Mouse (Mus musculus) forebrain, embryonic 14.5 days (tissue): Measurements from ENCODE around the gene 4632433K11Rik. TPM values are rescaled to one million over a fixed set of nuclear protein-coding genes. Genes with fewer than 3 reads are reported as not detected.

Source experiments
- ATAC-seq: fragments of 200-750 bp; cut with Nextera tagmentation; 2 replicates; pipeline ENCODE4 v1.8.0; 2017; ENCODE audit warnings: mild to moderate bottlenecking, moderate library complexity
- DNase-seq: peaks from one replicate; pipeline ENCODE4 v3.0.0-alpha.2; 2015; ENCODE audit warnings: low spot score
- H3K27ac ChIP-seq: fragments of 300-500 bp; sonication (generic); 2 replicates; pipeline ENCODE4 v1.5.1; 2014; ENCODE audit warnings: low read depth, mild to moderate bottlenecking, control low read depth, low read length, moderate library complexity
- H3K27me3 ChIP-seq: fragments of 300-500 bp; sonication (generic); replicated peaks from 2 replicates; pipeline ENCODE4 v1.6.1; 2014; ENCODE audit warnings: low read length, control low read depth, mixed read lengths; ENCODE audit not compliant: control insufficient read depth, insufficient read depth
- H3K36me3 ChIP-seq: fragments of 300-500 bp; sonication (generic); 2 replicates; pipeline ENCODE4 v1.6.1; 2014; ENCODE audit warnings: low read length, control low read depth; ENCODE audit not compliant: control insufficient read depth, insufficient read depth
- H3K4me1 ChIP-seq: fragments of 300-500 bp; sonication (generic); 2 replicates; pipeline ENCODE4 v1.6.1; 2014; ENCODE audit warnings: antibody characterized with exemption, low read length, control low read depth; ENCODE audit not compliant: control insufficient read depth, insufficient read depth
- H3K4me2 ChIP-seq: fragments of 300-500 bp; sonication (generic); 2 replicates; pipeline ENCODE4 v1.6.1; 2014; ENCODE audit warnings: mild to moderate bottlenecking, control low read depth, low read length
- H3K4me3 ChIP-seq: fragments of 300-500 bp; sonication (generic); 2 replicates; pipeline ENCODE4 v1.5.1; 2014; ENCODE audit warnings: low read depth, low read length, control low read depth
- H3K9ac ChIP-seq: fragments of 300-500 bp; sonication (generic); 2 replicates; pipeline ENCODE4 v1.6.1; 2014; ENCODE audit warnings: mild to moderate bottlenecking, low read length, control low read depth, moderate library complexity
- H3K9me3 ChIP-seq: fragments of 300-500 bp; sonication (generic); replicated peaks from 2 replicates; pipeline ENCODE4 v1.6.1; 2016; ENCODE audit warnings: low read length, control low read depth, mixed read lengths; ENCODE audit not compliant: control insufficient read depth
- WGBS: fragments of 180-500 bp; shearing (Covaris S2); extraction: QIAGEN DNeasy Blood & Tissue Kit; methylation state at CpG from one replicate; pipeline ENCODE4 v1.1.7; 2014; 5-methylcytosine and 5-hydroxymethylcytosine counted together
- polyA plus RNA-seq: library from polyadenylated mRNA; unstranded; fragments of >200 nt; fragmentation: Nextera tagmentation; extraction: Ambion mirVana; gene quantifications from 2 replicates; pipeline ENCODE4 v1.2.1, GENCODE M21; 2014

4632433K11Rik gene
- polyA plus RNA-seq, 1 experiment from 2014 or later: not detected

GRCm38 (mm10) chr7:5051193-5052192, 17.6 kb downstream of the 4632433K11Rik start, which contains the start of gene Zfp580:
Gene Zfp580 (plus strand): TSS chr7:5051538.
- peak; percentile 79 for DNase-seq
- H3K27me3 ChIP-seq: peaks cover 38% of the 10 kb centered on the region
- H3K9me3 ChIP-seq: no peaks in the 10 kb centered on the region
- ATAC-seq: peak; percentile 87
- peak within 1 kb of the TSS; percentile 78 for H3K4me3 ChIP-seq
- peak within 1 kb of the TSS; percentile 76 for H3K27ac ChIP-seq
- H3K36me3 ChIP-seq: no peaks in the 10 kb centered on the region
- peak within 1 kb of the TSS; percentile 90 for H3K4me2 ChIP-seq
- H3K4me1 ChIP-seq: peaks cover 20% of the 10 kb centered on the region
- WGBS: under 1% methylated on average over 65 of the region's 65 CpGs
- peak within 1 kb of the TSS; percentile 91 for H3K9ac ChIP-seq

DNA sequence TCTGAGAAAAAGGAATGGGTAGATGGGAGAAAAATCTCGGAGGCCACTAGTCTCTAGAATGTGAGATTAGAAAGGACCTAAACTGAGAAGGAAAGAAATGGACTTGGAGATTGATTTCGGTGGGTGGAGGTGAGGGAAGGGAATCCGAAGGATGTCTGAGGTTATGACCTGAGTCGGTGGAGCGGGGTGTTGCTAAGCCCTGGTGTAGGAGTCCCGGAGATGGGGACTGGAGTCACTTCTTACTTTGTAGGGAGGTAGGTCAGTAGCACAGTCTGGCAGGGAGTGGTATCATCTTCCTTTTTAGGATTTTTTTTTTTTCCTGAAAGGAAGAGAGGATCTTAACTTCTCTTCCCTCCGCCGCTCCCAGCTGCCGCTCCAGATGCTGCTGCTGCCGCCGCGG, 18.5 kb downstream of the 4632433K11Rik start:
- Histone ChIP-seq H3K36me3 (no peaks in the 10 kb centered on the region), H3K4me2 (peak overlapping the region; percentile 90), H3K27me3 (peaks cover 46% of the 10 kb centered on the region), H3K9ac (peak overlapping the region; percentile 91), H3K4me3 (peak overlapping the region; percentile 78), H3K9me3 (no peaks in the 10 kb centered on the region), H3K27ac (no peak overlapping the region), H3K4me1 (peaks cover 26% of the 10 kb centered on the region)
- DNase-seq (no peak), ATAC-seq (no peak)
- 9% methylated on average over 11 of the region's 12 CpGs for WGBS

- H3K9me3 ChIP-seq: no peaks in the 10 kb centered on the region
- peaks cover 51% of the 10 kb centered on the region for H3K27me3 ChIP-seq
- no peaks in the 10 kb centered on the region for H3K36me3 ChIP-seq
- peaks cover 26% of the 10 kb centered on the region for H3K4me1 ChIP-seq
- 6% methylated on average over 45 of the region's 45 CpGs for WGBS
- DNase-seq (no peak), ATAC-seq (no peak)
- peak overlapping the region; percentile 78 for H3K4me3 ChIP-seq
- peak overlapping the region; percentile 91 for H3K9ac ChIP-seq
- peak overlapping the region; percentile 90 for H3K4me2 ChIP-seq
- H3K27ac ChIP-seq: no peak overlapping the region
These were observed 19.0 kb downstream of the 4632433K11Rik start for GRCm38 (mm10) chr7:5052931-5053343.

DNA sequence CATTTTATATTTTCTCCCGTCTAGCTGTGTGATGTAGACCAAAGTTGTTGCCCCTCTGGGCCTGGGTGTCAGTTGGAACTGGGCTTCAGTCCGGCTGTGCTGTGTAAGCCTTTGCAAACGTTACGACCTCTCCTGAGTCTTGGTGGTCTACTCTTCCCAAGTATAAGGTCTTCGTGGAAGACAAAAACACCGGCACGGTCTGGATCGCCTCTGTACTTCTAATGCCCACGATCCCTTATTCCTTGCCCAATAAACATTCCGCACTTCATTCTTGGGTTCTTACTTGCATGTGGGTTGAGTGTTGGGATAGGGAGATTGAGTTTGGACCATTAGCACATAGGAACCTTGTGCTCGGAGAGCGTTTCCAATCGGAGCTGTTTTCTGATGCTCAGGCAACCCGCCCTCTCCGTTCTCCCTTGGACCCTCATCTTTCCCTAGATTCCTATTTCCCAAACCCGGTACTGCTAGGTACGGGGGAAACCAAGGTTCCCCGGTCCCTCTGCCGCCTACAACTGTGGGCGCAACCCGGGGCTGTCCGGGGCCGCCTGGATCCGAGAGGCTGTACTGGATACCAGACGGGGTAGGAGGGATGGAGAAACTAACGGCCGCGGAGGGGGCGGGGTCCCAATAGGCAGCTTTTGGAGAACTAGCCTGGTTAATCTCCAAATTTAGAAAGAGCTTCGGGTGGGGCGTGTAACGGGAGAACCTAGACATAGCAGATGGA, 19.7 kb downstream of the 4632433K11Rik start:
- Histone ChIP-seq H3K27me3 (peaks cover 54% of the 10 kb centered on the region), H3K4me2 (peak overlapping the region; percentile 90), H3K9me3 (no peaks in the 10 kb centered on the region), H3K27ac (no peak overlapping the region), H3K36me3 (no peaks in the 10 kb centered on the region), H3K4me1 (peaks cover 26% of the 10 kb centered on the region), H3K9ac (peak overlapping the region; percentile 91), H3K4me3 (peak overlapping the region; percentile 78)
- WGBS: 10% methylated on average over 32 of the region's 32 CpGs
- DNase-seq: no peak
- ATAC-seq: no peak

DNA sequence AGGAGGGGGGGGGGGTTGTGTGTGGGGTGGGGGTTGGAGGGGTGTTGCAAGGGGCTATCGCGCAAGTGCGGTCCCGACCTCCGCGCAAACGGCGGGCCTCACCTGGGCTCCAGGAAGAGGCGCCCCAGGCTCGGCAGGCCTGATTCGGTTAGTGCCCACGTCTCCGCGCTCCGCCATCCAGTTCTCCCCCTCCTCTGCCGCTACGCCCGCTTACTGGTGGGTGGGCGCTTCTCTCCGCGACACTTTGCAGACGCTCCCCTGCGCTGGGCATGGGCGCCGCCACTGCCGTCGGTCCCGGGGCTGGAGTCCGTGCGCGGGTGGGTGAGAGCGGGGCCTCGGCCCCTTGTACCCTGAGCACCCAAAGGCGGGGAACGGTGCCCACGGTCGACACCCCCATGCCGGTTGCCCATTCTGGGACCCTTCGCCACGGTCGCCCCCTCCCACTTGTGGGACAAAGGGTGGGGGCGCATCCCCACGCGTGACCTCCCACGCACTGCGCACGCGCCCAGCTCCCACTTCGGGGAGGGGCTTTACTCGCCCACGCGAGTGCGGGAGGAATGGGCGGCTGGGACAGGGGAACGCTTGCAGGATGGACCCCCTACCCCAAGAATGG, 22.8 kb downstream of the 4632433K11Rik start:
- H3K4me2 ChIP-seq: peak overlapping the region; percentile 56
- DNase-seq (peak; percentile 60), ATAC-seq (no peak)
- peaks cover 32% of the 10 kb centered on the region for H3K4me1 ChIP-seq
- no peaks in the 10 kb centered on the region for H3K9me3 ChIP-seq
- H3K4me3 ChIP-seq: peak overlapping the region; percentile 50
- peak overlapping the region; percentile 77 for H3K9ac ChIP-seq
- WGBS: 5% methylated on average over 35 of the region's 55 CpGs
- H3K36me3 ChIP-seq: no peaks in the 10 kb centered on the region
- H3K27ac ChIP-seq: peak overlapping the region; percentile 5; the same call in 1 of the 2 replicates
- peaks cover 54% of the 10 kb centered on the region for H3K27me3 ChIP-seq

DNA sequence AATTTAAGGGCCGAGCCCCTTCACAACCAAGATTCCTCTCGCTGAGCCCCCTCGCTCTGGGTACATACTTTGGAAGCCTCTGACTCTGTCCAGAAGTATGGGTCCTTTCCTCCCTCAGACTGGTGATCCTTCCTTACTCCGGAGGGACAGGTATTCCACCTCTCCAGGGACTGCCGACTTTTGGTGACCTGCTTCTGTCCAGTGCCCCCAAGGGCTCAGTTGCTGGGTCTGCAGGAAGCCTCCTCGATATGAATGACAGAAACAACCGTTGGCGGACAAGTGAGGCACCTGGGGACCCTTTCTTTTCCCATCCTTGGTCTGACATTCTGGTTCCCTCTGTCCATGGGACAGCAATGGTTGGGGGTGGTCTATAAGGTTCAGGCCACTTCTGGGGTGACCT, 23.5 kb downstream of the 4632433K11Rik start:
- Histone ChIP-seq H3K9ac (peak overlapping the region; percentile 77), H3K36me3 (no peaks in the 10 kb centered on the region), H3K4me1 (peaks cover 27% of the 10 kb centered on the region), H3K27me3 (peaks cover 54% of the 10 kb centered on the region), H3K9me3 (no peaks in the 10 kb centered on the region), H3K4me2 (peak overlapping the region; percentile 56), H3K27ac (no peak overlapping the region), H3K4me3 (peak overlapping the region; percentile 50)
- DNase-seq (no peak), ATAC-seq (no peak)
- whole genome bisulfite sequencing: 44% methylated on average over 8 of the region's 8 CpGs

- 37% methylated on average over 11 of the region's 11 CpGs for WGBS
- no peaks in the 10 kb centered on the region for H3K36me3 ChIP-seq
- H3K27ac ChIP-seq: no peak overlapping the region
- H3K27me3 ChIP-seq: peaks cover 51% of the 10 kb centered on the region
- peak overlapping the region; percentile 77; the same call in 1 of the 2 replicates for H3K9ac ChIP-seq
- peak overlapping the region; percentile 56 for H3K4me2 ChIP-seq
- no peaks in the 10 kb centered on the region for H3K9me3 ChIP-seq
- peaks cover 23% of the 10 kb centered on the region for H3K4me1 ChIP-seq
- no peak for DNase-seq
- peak overlapping the region; percentile 50 for H3K4me3 ChIP-seq
- ATAC-seq: no peak
These were observed 23.9 kb downstream of the 4632433K11Rik start for GRCm38 (mm10) chr7:5057804-5058203.

- 92% methylated on average over 1 of the region's 1 CpGs for WGBS
- Histone ChIP-seq H3K4me1 (peaks cover 21% of the 10 kb centered on the region), H3K4me2 (no peak overlapping the region), H3K36me3 (no peaks in the 10 kb centered on the region), H3K27me3 (peaks cover 43% of the 10 kb centered on the region), H3K27ac (no peak overlapping the region), H3K9me3 (no peaks in the 10 kb centered on the region), H3K4me3 (no peak overlapping the region), H3K9ac (no peak overlapping the region)
- ATAC-seq: no peak
- DNase-seq: no peak
These were observed 24.7 kb downstream of the 4632433K11Rik start for GRCm38 (mm10) chr7:5058631-5059030.
